Mouse (Mus musculus): Measurements from ENCODE around the gene Gm20518. TPM values are rescaled to one million over a fixed set of nuclear protein-coding genes. Genes with fewer than 3 reads are reported as not detected.

The Gm20518 gene
- total RNA-seq, 1 experiment: 0.22 TPM

DNA sequence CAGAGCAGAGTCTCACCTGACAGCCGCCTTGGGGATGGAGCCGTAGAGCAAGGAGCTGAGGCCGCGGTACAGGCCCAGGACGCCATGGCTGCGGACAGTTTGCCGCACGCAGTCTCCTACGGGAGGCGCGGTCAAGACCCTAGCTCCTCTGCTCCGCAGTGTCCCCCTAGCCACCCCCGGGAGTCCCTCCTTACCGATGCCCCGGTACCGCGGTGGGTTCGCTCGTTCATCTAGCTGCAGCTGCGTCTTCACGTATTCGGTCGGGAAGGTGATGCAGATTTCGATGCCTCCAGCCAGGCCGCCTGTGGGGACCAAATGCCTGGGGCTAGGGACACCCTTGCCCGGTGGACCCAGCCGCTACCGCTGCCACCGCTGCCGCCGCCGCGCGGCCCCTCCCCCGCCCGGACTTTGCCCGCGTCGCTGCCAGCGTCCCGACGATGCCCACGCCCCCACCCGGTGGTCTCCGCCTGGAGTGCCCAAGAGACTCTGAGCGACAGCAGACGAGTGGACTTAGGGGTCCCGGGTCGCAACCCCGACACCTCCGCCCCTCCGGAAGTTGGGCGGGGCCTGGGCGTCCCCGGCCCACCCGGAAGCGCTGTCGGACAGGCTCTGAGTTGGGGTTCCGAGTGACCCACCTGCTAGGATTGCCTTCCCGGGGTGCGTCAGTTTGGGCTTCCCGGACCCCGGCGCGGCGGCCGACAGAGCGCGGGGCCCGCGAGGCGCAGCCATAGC, 36.0 kb upstream of the Gm20518 start:
- H3K27ac ChIP-seq (ENCODE audit: insufficient read depth, low read depth, low read length, poor library complexity, severe bottlenecking): peak overlapping the region; percentile 85
- no peak for DNase-seq (ENCODE audit: low read depth, low spot score)
- no peaks in the 10 kb centered on the region for H3K9me3 ChIP-seq (ENCODE audit: control insufficient read depth, insufficient read depth, low read depth, low read length)
- peak overlapping the region; percentile 87 for H3K9ac ChIP-seq (ENCODE audit: insufficient read depth, low read depth, low read length, poor library complexity, severe bottlenecking)
- H3K36me3 ChIP-seq (ENCODE audit: control insufficient read depth, insufficient read depth, low read length, poor library complexity, severe bottlenecking): peaks cover 26% of the 10 kb centered on the region
- 0 out of 2 replicates have a peak, but pooled peaks have one; percentile 25 for TF ChIP-seq HCFC1 (IDR thresholded peaks at IDR 0.05; ENCODE audit: borderline replicate concordance, insufficient read depth, low read length)
- TF ChIP-seq ZNF384 (IDR thresholded peaks at IDR 0.05; ENCODE audit: low read depth, low read length): no peak
- H3K4me3 ChIP-seq (ENCODE audit: insufficient read depth in 1 of 2, low read depth in 1 of 2, low read length in 2 of 2, poor library complexity in 1 of 2, severe bottlenecking in 1 of 2): peak overlapping the region; percentile 88 to 92
- peaks cover 6 to 31% of the 10 kb centered on the region in 2 experiments; a peak in 3 of 4 replicates for H3K4me1 ChIP-seq (ENCODE audit: control insufficient read depth in 2 of 2, insufficient read depth in 2 of 2, low read length in 2 of 2, poor library complexity in 1 of 2)
- in situ Hi-C loops (cut with MboI; ENCODE audit: low sequenced_read_pairs in 2 of 2, unreplicated experiment in 2 of 2): no loop called here

DNA sequence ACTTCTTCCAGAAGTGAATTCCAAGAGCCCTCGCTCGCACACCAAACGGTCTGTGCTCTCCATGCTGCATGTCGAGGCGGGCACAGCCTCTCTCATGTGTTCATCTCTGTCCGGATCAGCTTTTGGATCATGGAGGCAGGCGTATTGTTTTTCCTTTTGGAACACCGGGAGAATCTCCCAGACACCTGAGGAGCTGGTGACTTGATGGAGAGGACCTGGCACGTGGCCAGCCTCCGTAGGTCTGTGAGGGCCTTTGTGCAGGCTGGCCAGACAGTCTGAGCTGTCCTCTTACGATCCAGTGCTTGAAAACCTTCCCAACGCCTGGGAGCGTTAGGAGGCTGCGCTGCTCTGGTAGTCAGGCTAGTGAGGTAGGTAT, 30.7 kb upstream of the Gm20518 start:
- Histone ChIP-seq H3K4me1 (ENCODE audit: control insufficient read depth in 2 of 2, insufficient read depth in 2 of 2, low read length in 2 of 2, poor library complexity in 1 of 2) (peaks cover 2 to 24% of the 10 kb centered on the region in 2 experiments; a peak in 3 of 4 replicates), H3K4me3 (ENCODE audit: insufficient read depth in 1 of 2, low read depth in 1 of 2, low read length in 2 of 2, poor library complexity in 1 of 2, severe bottlenecking in 1 of 2) (peak overlapping the region; percentile 81 to 90), H3K27ac (ENCODE audit: insufficient read depth, low read depth, low read length, poor library complexity, severe bottlenecking) (peak overlapping the region; percentile 34; the same call in 1 of the 2 replicates), H3K9ac (ENCODE audit: insufficient read depth, low read depth, low read length, poor library complexity, severe bottlenecking) (peak overlapping the region; percentile 94), H3K9me3 (ENCODE audit: control insufficient read depth, insufficient read depth, low read depth, low read length) (no peaks in the 10 kb centered on the region), H3K36me3 (ENCODE audit: control insufficient read depth, insufficient read depth, low read length, poor library complexity, severe bottlenecking) (peaks cover 26% of the 10 kb centered on the region)
- in situ Hi-C loops (cut with MboI; ENCODE audit: low sequenced_read_pairs in 2 of 2, unreplicated experiment in 2 of 2): no loop called here
- no peak for DNase-seq (ENCODE audit: low read depth, low spot score)
- TF ChIP-seq ZC3H11A (IDR thresholded peaks at IDR 0.05; ENCODE audit: borderline replicate concordance, low read depth, low read length) (no peak), MAFK (IDR thresholded peaks at IDR 0.05; ENCODE audit: insufficient read depth, low read depth, low read length) (no peak), ZNF384 (IDR thresholded peaks at IDR 0.05; ENCODE audit: low read depth, low read length) (no peak), CHD2 (IDR thresholded peaks at IDR 0.05; ENCODE audit: low read depth, low read length) (no peak)

DNA sequence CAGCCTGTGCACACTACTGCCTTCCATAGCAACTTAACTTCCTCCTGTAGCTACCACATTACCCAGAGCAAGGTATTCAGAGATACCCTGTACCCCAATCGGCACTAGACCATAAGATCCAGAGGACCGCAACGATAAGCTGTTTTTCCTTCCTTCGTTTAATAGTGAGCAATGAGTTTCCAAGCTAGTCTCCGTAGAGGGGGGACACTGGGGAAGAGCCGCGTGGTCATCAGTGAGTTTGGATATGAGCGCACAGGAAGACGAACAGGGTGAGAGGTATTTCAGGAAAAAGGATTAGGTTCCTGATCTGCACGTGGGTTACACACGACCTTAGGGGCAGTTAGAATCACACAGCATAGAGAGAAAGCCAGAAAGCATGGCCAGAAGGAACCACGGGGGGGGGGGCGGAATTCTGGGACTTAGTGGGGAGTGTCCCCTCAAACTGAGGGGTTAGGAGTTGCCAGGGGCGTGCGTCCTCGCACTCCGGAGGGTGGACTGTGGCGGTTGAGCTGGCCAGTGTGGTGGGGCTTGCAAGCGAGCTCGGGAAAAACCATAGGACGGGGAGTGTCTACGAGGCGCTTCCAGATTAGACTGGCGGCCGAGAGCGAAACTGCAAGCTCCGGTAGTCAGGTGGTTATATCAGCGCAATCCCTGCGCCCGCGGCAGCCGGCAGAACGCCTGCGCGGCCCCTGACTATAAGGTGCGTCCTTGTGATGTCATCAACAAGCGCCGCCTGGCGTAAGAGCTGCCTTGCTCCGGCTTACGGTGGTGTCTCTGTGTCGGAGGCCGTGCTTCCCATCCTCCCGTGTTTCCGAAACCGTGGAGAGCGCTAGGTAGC, 30.1 kb upstream of the Gm20518 start:
- in situ Hi-C loops (cut with MboI; ENCODE audit: low sequenced_read_pairs in 2 of 2, unreplicated experiment in 2 of 2): no loop called here
- DNase-seq (ENCODE audit: low read depth, low spot score): peak; percentile 96
- Histone ChIP-seq H3K27ac (ENCODE audit: insufficient read depth, low read depth, low read length, poor library complexity, severe bottlenecking) (peak overlapping the region; percentile 56), H3K4me3 (ENCODE audit: insufficient read depth in 1 of 2, low read depth in 1 of 2, low read length in 2 of 2, poor library complexity in 1 of 2, severe bottlenecking in 1 of 2) (peak overlapping the region; percentile 81 to 90), H3K9me3 (ENCODE audit: control insufficient read depth, insufficient read depth, low read depth, low read length) (no peaks in the 10 kb centered on the region), H3K36me3 (ENCODE audit: control insufficient read depth, insufficient read depth, low read length, poor library complexity, severe bottlenecking) (peaks cover 20% of the 10 kb centered on the region), H3K9ac (ENCODE audit: insufficient read depth, low read depth, low read length, poor library complexity, severe bottlenecking) (peak overlapping the region; percentile 94), H3K4me1 (ENCODE audit: control insufficient read depth in 2 of 2, insufficient read depth in 2 of 2, low read length in 2 of 2, poor library complexity in 1 of 2) (peaks cover 2 to 21% of the 10 kb centered on the region in 2 experiments; a peak in 3 of 4 replicates)
- TF ChIP-seq CHD2 (IDR thresholded peaks at IDR 0.05; ENCODE audit: low read depth, low read length): no peak
- peak; percentile 79; the same call in 1 of the 2 replicates for TF ChIP-seq HCFC1 (IDR thresholded peaks at IDR 0.05; ENCODE audit: borderline replicate concordance, insufficient read depth, low read length)
- TF ChIP-seq MAFK (IDR thresholded peaks at IDR 0.05; ENCODE audit: insufficient read depth, low read depth, low read length): no peak
- TF ChIP-seq ZC3H11A (IDR thresholded peaks at IDR 0.05; ENCODE audit: borderline replicate concordance, low read depth, low read length): peak; percentile 40; the same call in 1 of the 2 replicates
- no peak for TF ChIP-seq ZNF384 (IDR thresholded peaks at IDR 0.05; ENCODE audit: low read depth, low read length)

- Histone ChIP-seq H3K36me3 (ENCODE audit: control insufficient read depth, insufficient read depth, low read length, poor library complexity, severe bottlenecking) (peaks cover 10% of the 10 kb centered on the region), H3K9ac (ENCODE audit: insufficient read depth, low read depth, low read length, poor library complexity, severe bottlenecking) (peak overlapping the region; percentile 41; the same call in 1 of the 2 replicates), H3K4me1 (ENCODE audit: control insufficient read depth in 2 of 2, insufficient read depth in 2 of 2, low read length in 2 of 2, poor library complexity in 1 of 2) (peaks cover 2 to 21% of the 10 kb centered on the region in 2 experiments; a peak in 3 of 4 replicates), H3K9me3 (ENCODE audit: control insufficient read depth, insufficient read depth, low read depth, low read length) (no peaks in the 10 kb centered on the region), H3K27ac (ENCODE audit: insufficient read depth, low read depth, low read length, poor library complexity, severe bottlenecking) (no peak overlapping the region), H3K4me3 (ENCODE audit: insufficient read depth in 1 of 2, low read depth in 1 of 2, low read length in 2 of 2, poor library complexity in 1 of 2, severe bottlenecking in 1 of 2) (peak overlapping the region; percentile 31 to 42; a peak in 3 of 4 replicates)
- no peak for DNase-seq (ENCODE audit: low read depth, low spot score)
- TF ChIP-seq HCFC1 (IDR thresholded peaks at IDR 0.05; ENCODE audit: borderline replicate concordance, insufficient read depth, low read length) (no peak), CHD2 (IDR thresholded peaks at IDR 0.05; ENCODE audit: low read depth, low read length) (no peak), MAFK (IDR thresholded peaks at IDR 0.05; ENCODE audit: insufficient read depth, low read depth, low read length) (no peak), ZC3H11A (IDR thresholded peaks at IDR 0.05; ENCODE audit: borderline replicate concordance, low read depth, low read length) (no peak), ZNF384 (IDR thresholded peaks at IDR 0.05; ENCODE audit: low read depth, low read length) (no peak)
- in situ Hi-C loops (cut with MboI; ENCODE audit: low sequenced_read_pairs in 2 of 2, unreplicated experiment in 2 of 2): no loop called here
Observed at GRCm38 (mm10) chr16:17920586-17920985, 29.1 kb upstream of the Gm20518 start.

All from ES-E14 (cell line).